Mouse (Mus musculus) neutrophil, adult 5-6 weeks (primary cell): Measurements from ENCODE around the gene Stab2. TPM values are rescaled to one million over a fixed set of nuclear protein-coding genes. Genes with fewer than 3 reads are reported as not detected.

Source experiments
- ATAC-seq: fragments of 151-379, 151-347 bp; 2 replicates; pipeline ENCODE4 v1.8.0; 2017; ENCODE audit warnings: mild to moderate bottlenecking, moderate TSS enrichment; ENCODE audit not compliant: insufficient number of reproducible peaks, poor library complexity, low FRiP score, severe bottlenecking; ENCODE audit errors: extremely low read depth
- total RNA-seq: library from RNA; stranded (forward); fragments of 200-1000 nt; gene quantifications from 2 replicates; pipeline ENCODE4 v1.2.3, GENCODE M21; 2017

The Stab2 gene
- total RNA-seq: not detected in 2 replicates

- ATAC-seq: no peak
These were observed at the start of gene Stab2 for GRCm38 (mm10) chr10:87007385-87008214. Stab2 (minus strand) TSS chr10:87008025.

- ATAC-seq: no peak
These were observed 43.9 kb upstream of the Stab2 start for GRCm38 (mm10) chr10:87051714-87052113.

DNA sequence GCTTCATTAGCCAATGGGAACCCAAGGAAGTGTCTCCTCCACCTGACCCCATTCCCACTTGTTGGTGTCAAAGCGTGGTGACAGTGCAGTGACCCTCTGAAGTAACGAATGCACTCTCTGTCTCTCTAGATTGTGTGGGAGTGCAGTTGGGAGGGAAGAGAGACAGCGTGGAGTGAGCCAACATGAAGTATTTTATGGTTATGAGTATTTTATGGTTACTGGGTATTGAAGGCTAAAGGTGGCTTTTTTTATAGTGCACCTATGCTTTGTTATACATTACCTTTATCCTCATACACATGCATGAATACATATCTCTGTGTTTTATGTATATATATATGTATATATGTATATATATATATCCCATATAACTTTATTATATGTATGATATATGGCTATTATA lies 41.4 kb upstream of the Stab2 start:
- no peak for ATAC-seq

DNA sequence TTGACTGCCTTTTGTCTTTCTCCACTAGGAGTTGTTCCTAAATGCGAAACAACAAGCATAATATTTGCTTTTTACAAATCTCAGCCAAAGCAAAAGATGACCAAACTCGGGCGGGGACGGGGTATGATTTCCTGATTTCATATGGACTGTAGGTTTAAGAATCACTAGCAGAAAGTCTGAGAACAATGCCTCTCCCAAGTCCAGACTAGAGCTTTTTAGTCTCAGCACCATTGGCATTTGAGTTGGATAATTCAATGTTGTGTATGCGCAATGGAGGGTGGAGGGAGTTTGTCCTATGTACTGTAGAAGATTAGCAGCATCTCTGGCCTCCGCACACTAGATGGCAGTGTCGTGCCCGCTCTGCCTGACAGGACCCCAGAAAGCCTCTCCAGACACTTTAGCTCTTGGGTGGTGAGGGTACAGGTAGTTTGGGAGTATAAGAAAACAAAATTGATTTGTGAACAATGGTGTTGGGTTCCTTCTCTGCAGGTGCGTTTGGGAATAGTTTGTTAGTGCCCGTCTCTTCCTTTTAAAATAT lies 39.2 kb upstream of the Stab2 start:
- ATAC-seq: no peak

GRCm38 (mm10) chr10:87046469-87046868 lies 38.6 kb upstream of the Stab2 start:
- ATAC-seq: no peak

DNA sequence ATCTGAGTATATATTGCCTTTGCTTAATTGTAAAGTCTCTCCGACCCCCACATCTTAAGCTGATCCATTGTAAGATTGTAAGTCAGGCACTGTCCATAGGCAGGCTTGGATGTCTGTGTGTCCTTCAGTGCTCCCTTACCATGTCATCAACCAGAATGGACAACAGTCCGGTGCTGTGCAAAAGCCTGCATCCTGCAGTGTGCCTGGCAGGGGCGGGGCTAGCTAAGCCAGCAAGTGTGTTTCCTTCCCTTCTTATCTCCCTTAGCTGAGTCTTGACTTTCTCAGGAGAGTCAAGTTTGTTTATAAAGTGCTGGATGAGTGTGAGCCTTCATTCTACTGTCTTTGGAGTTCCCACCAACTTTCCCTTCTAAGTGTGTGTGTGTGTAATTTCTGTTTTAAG lies 37.4 kb upstream of the Stab2 start:
- ATAC-seq: no peak

DNA sequence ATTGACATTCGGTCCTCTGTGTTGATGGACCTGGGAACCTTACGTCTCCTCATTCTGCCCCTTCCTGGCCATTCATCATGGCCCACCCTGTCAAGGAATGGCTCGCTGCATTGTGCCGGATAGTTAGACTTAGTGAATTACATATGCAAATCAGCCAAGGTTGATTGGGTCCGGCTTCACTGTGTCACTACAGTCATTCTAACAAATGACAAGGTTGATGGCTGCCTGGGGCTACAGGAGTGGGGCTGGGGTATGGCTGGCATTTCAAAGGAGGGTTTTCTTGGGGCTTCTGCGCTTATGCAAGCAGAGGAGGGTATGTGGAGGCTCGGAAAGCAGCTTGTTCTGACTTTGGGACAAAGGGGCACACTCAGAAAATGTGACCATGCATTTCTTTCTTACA lies 33.4 kb upstream of the Stab2 start:
- no peak for ATAC-seq

GRCm38 (mm10) chr10:87039800-87040199 lies 32.0 kb upstream of the Stab2 start:
- ATAC-seq: no peak

DNA sequence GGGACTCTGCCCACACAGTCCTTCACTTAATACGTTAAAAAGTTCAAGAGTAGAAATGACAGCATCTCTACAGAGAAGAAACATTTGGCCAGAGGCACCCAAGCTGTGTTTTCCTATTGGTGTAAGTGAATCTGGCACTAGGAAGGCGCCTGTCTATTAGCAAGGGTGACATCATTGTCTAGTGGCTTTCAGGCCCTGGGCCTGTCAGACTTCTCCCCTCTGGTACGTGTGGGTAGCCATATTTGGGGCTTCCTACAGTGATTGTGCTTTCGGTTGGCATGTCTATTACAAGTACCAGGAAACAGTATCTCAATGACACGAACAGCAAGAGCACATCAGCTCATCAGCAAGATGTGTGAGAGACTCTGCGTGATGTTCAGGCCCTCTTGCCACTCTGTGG lies 31.5 kb upstream of the Stab2 start:
- ATAC-seq: no peak

- no peak for ATAC-seq
These were observed 29.2 kb upstream of the Stab2 start for GRCm38 (mm10) chr10:87037062-87037461.

DNA sequence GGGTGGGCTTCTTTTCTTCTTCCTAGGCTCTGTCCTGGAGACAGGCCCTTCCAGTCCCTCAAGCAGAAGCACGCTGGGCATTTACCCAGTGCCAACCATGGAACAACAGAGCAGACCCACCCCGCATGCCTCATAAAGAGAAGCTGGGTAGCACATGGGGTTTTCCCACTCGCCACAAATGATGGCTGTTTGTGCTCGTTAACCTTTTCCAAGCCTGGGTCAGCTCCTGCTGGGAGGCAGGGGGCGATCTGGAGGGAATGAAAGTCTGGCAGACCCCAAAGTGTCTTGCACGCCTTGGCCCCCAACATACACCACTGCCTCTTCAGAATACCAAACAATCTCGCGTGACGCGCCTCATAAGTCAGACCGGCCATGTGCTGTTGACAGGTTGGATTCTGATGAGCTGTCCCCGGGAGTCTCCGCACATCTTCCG lies 28.5 kb upstream of the Stab2 start:
- no peak for ATAC-seq

DNA sequence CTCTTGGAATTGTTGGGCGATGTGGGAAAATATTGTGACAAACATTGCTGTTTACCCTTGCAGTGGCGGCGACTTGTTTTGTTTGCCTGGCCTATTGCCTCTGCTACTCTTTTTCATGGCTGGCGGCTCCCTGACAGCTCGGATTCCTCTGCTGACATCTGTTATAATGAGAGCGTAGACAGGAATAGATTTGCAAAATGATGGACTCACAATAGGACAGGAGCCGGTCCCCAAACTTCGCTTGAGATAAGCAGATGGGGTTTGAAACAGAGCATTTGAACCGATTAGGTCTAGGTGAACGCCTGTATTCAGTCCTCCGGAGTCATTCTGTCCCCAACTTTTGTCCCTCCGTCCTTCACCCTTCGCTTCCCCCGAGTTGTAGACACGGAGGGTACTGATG lies 28.0 kb upstream of the Stab2 start:
- ATAC-seq: no peak

- ATAC-seq: no peak
These were observed 24.9 kb upstream of the Stab2 start for GRCm38 (mm10) chr10:87032768-87033167.

- ATAC-seq: peak; percentile 90
These were observed 17.1 kb upstream of the Stab2 start for GRCm38 (mm10) chr10:87024884-87025283.

GRCm38 (mm10) chr10:87020711-87021110 lies 12.9 kb upstream of the Stab2 start:
- no peak for ATAC-seq

DNA sequence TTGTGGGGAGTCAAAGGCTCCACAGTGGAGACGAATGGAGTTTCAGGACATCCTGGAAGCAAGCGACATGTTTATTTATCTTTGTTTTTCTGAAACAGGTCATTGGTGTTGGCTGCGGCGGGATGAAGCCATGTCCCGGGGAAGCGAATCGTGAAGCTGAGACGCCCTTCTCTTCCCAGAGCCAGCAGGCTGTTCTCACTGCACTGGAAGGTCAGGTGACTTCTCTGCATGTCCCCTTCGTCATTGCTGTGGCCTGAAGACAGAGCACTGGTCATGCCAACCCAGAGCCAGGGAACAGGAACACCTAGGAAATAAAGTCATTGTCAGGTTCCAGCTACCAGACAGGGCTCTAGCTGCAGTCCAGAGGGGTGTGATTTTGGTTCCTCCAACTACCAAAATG lies 11.1 kb upstream of the Stab2 start:
- no peak for ATAC-seq

GRCm38 (mm10) chr10:87016151-87016692 lies 8.4 kb upstream of the Stab2 start:
- ATAC-seq: no peak

DNA sequence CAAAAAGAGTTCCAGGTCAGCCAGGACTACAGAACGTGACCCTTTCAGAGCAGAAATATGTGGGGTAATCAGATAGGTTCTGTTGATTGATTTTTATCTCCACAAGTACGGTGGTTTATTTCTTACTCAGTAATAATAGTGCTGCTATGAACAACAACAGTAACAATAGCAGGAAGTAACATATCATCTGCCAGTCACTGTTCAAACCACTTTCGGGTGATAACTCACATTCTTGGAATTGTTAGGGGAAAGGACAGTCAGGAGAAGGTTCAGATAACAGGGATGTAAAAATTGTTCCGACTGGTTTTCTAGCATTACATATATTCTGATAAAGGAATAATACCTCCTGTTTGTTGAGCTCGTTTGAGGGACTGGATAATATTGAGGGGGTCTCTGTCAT lies 7.6 kb upstream of the Stab2 start:
- ATAC-seq: no peak

GRCm38 (mm10) chr10:87014391-87014965 lies 6.7 kb upstream of the Stab2 start:
- ATAC-seq: no peak

DNA sequence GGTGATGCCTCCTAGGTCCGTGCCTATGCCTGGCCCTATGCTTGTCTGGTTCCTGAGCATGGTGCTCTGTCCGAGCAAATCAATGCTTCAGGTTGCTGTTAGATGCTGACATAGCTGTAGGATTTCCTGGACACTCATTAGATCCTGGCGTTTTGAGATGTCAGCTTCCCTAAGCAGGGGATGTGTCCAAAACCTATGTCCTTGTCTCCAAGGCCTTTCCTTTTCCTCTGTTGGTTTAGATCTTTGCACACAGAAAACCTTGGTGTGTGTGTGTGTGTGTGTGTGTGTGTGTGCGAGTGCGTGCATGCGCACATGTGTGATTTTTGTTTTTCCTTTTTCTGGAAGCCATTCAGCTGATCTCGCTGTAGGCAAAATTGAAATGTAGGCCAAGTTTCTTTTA lies 4.3 kb upstream of the Stab2 start:
- ATAC-seq: no peak
